Comparison of ENCODE assay signal across 10 mouse cellular contexts in genomic region chr8:84068316-84069035, GRCm38 (mm10). TPM values are rescaled to one million over a fixed set of nuclear protein-coding genes. Genes with fewer than 3 reads are reported as not detected.
DNase-seq lines count a peak whose midpoint lies in the region; ATAC-seq and TF ChIP-seq lines count a peak whose summit lies in the region.
"Had no signal": no experiment of that assay in that cellular context is flagged by ENCODE, and none has a peak within 500 bp of the region (broad histone marks: within the 10 kb centered on the region; RNA-seq: fewer than 3 reads in every experiment).

No protein-coding gene starts in this region.

- TF ChIP-seq CTCF in gastrocnemius, adult 2 months (IDR thresholded peaks at IDR 0.05), result no peak
- TF ChIP-seq CTCF in lung, postnatal 0 days (IDR thresholded peaks at IDR 0.05), result no peak
- no peak for TF ChIP-seq CTCF in intestine, postnatal 0 days (IDR thresholded peaks at IDR 0.05; ENCODE audit: low read depth)

- H3K4me2 ChIP-seq in lung, postnatal 0 days (replicated peaks; ENCODE audit: low read depth, low read length), result no peak overlapping the region
- peak overlapping the region; percentile 79; the same call in 1 of the 2 replicates for H3K4me2 ChIP-seq in intestine, postnatal 0 days (replicated peaks; ENCODE audit: low read depth)
- 0 out of 2 replicates have a peak overlapping the region, but pooled peaks have one; percentile 48 for H3K4me2 ChIP-seq in neural tube, embryonic 14.5 days (ENCODE audit: low read depth, low read length)

- 0 out of 2 replicates have a peak overlapping the region, but pooled peaks have one; percentile 8 for H3K9ac ChIP-seq in lung, postnatal 0 days (replicated peaks; ENCODE audit: low read depth)
- H3K9ac ChIP-seq in intestine, postnatal 0 days (ENCODE audit: low read depth, low read length), result no peak overlapping the region
- no peak overlapping the region for H3K9ac ChIP-seq in neural tube, embryonic 14.5 days (replicated peaks; ENCODE audit: low read depth, low read length)

- H3K27ac ChIP-seq in gastrocnemius, adult 2 months, result peak overlapping the region; percentile 85
- peak overlapping the region; percentile 57 for H3K27ac ChIP-seq in lung, postnatal 0 days (ENCODE audit: low read length)
- peak overlapping the region; percentile 62; the same call in 1 of the 2 replicates for H3K27ac ChIP-seq in intestine, postnatal 0 days (ENCODE audit: low read depth, low read length)
- H3K27ac ChIP-seq in neural tube, embryonic 14.5 days (ENCODE audit: low read depth, low read length), result no peak overlapping the region

- H3K9me3 ChIP-seq in lung, postnatal 0 days (ENCODE audit: low read length), result no peaks in the 10 kb centered on the region
- H3K9me3 ChIP-seq in intestine, postnatal 0 days (ENCODE audit: control insufficient read depth), result no peaks in the 10 kb centered on the region
- H3K9me3 ChIP-seq in neural tube, embryonic 14.5 days (ENCODE audit: control insufficient read depth, low read length), result no peaks in the 10 kb centered on the region

- H3K27me3 ChIP-seq in lung, postnatal 0 days (replicated peaks; ENCODE audit: insufficient read depth, low read length), result no peaks in the 10 kb centered on the region
- no peaks in the 10 kb centered on the region for H3K27me3 ChIP-seq in intestine, postnatal 0 days (replicated peaks; ENCODE audit: control insufficient read depth, insufficient read depth, low read length)
- H3K27me3 ChIP-seq in neural tube, embryonic 14.5 days (ENCODE audit: control insufficient read depth, insufficient read depth, low read length), result no peaks in the 10 kb centered on the region

- no peak for TF ChIP-seq EP300 in lung, postnatal 0 days (IDR thresholded peaks at IDR 0.05)

- no peak for DNase-seq in gastrocnemius, adult 2 months
- no peak for DNase-seq in gastrocnemius, postnatal 14 days
- DNase-seq in lung, postnatal 0 days (ENCODE audit: low spot score), result peak; percentile 73
- no peak for DNase-seq in lung, postnatal 14 days
- no peak for DNase-seq in yolk sac, embryonic 10.5 days (ENCODE audit: low spot score)
- no peak for DNase-seq in cerebellum, adult 11 months
- DNase-seq: thymus, adult 2 months had no signal

- no peak overlapping the region for H3K4me3 ChIP-seq in gastrocnemius, adult 2 months
- no peak overlapping the region for H3K4me3 ChIP-seq in lung, postnatal 0 days (ENCODE audit: low read depth, low read length)
- H3K4me3 ChIP-seq in intestine, postnatal 0 days (ENCODE audit: low read depth, low read length), result no peak overlapping the region
- no peak overlapping the region for H3K4me3 ChIP-seq in neural tube, embryonic 14.5 days (ENCODE audit: low read depth, low read length)

- intact Hi-C loops in gastrocnemius, adult 2 months (cut with DNase I), result loop anchor here (5.0 kb wide), 2 partner anchors 34 to 56 kb away; partner anchors contain the start of genes 2210011C24Rik and Dcaf15
- intact Hi-C loops in gastrocnemius, postnatal 14 days (cut with DNase I; ENCODE audit: low total_unique reads), result no loop called here

- ATAC-seq in lung, postnatal 0 days, result no peak
- no peak for ATAC-seq in intestine, postnatal 0 days
- ATAC-seq in neural tube, embryonic 14.5 days (ENCODE audit: low read depth), result no peak

- no peaks in the 10 kb centered on the region for H3K36me3 ChIP-seq in lung, postnatal 0 days (ENCODE audit: insufficient read depth, low read length)
- H3K36me3 ChIP-seq in intestine, postnatal 0 days (ENCODE audit: control insufficient read depth, insufficient read depth), result 0 out of 2 replicates have a peak, but pooled peaks cover 3% of the 10 kb centered on the region
- H3K36me3 ChIP-seq in neural tube, embryonic 14.5 days (ENCODE audit: control insufficient read depth, insufficient read depth, low read length), result no peaks in the 10 kb centered on the region

- WGBS in lung, postnatal 0 days, result 24% methylated on average over 12 of the region's 12 CpGs
- WGBS in intestine, postnatal 0 days, result 48% methylated on average over 12 of the region's 12 CpGs
- WGBS in neural tube, embryonic 14.5 days, result 80% methylated on average over 12 of the region's 12 CpGs

- H3K4me1 ChIP-seq in lung, postnatal 0 days (ENCODE audit: insufficient read depth, low read depth, low read length), result peaks cover 25% of the 10 kb centered on the region; the same call in 1 of the 2 replicates
- H3K4me1 ChIP-seq in intestine, postnatal 0 days (replicated peaks; ENCODE audit: control insufficient read depth, insufficient read depth, low read length), result no peaks in the 10 kb centered on the region; the same call in none of the 2 replicates
- peaks cover 29% of the 10 kb centered on the region for H3K4me1 ChIP-seq in neural tube, embryonic 14.5 days (ENCODE audit: control insufficient read depth, insufficient read depth, low read length)

RNA-seq across cellular contexts. Expression of gene Rfx1, which starts 1.8 kb away (rescaled TPM):
- 1 to 10 TPM; 4.4 to 4.7 TPM for total RNA-seq in gastrocnemius, adult 2 months (2021)
- total RNA-seq in gastrocnemius, postnatal 14 days (2021), result 1 to 10 TPM; 5.2 to 5.9 TPM
- polyA plus RNA-seq in lung, postnatal 0 days (2015; fragmentation: Nextera tagmentation; extraction: Ambion mirVana), result 4.5 and 5.2 TPM in 2 replicates
- 3.1 and 3.3 TPM in 2 replicates for polyA plus RNA-seq in intestine, postnatal 0 days (2015; fragmentation: Nextera tagmentation; extraction: Ambion mirVana)
- 10.1 and 12.8 TPM in 2 replicates for polyA plus RNA-seq in neural tube, embryonic 14.5 days (2014; fragmentation: Nextera tagmentation; extraction: Ambion mirVana)

RNA-seq across cellular contexts. Expression of gene Gm10643, which starts 3.5 kb away (rescaled TPM):
- total RNA-seq in gastrocnemius, adult 2 months (2021), result 1 to 10 TPM in 1 of 2 experiments, under 1 TPM in 1; 0.84 to 1.2 TPM
- total RNA-seq in gastrocnemius, postnatal 14 days (2021), result 1 to 10 TPM; 2.6 TPM
- polyA plus RNA-seq in lung, postnatal 0 days (2015; fragmentation: Nextera tagmentation; extraction: Ambion mirVana), result 1.2 and 1.3 TPM in 2 replicates
- polyA plus RNA-seq in intestine, postnatal 0 days (2015; fragmentation: Nextera tagmentation; extraction: Ambion mirVana), result 1.0 and 1.1 TPM in 2 replicates
- 1.8 and 2.2 TPM in 2 replicates for polyA plus RNA-seq in neural tube, embryonic 14.5 days (2014; fragmentation: Nextera tagmentation; extraction: Ambion mirVana)

RNA-seq across cellular contexts. Expression of gene Rln3, which starts 23.7 kb away (rescaled TPM):
- not detected for total RNA-seq in gastrocnemius, adult 2 months (2021)
- total RNA-seq in gastrocnemius, postnatal 14 days (2021), result not detected
- 0.26 TPM in 1 of 2 replicates, not detected in the other for polyA plus RNA-seq in lung, postnatal 0 days (2015; fragmentation: Nextera tagmentation; extraction: Ambion mirVana)
- polyA plus RNA-seq in intestine, postnatal 0 days (2015; fragmentation: Nextera tagmentation; extraction: Ambion mirVana), result 0.42 TPM in 1 of 2 replicates, not detected in the other
- polyA plus RNA-seq in neural tube, embryonic 14.5 days (2014; fragmentation: Nextera tagmentation; extraction: Ambion mirVana), result 0.82 and 0.91 TPM in 2 replicates
- total RNA-seq: left cerebral cortex, adult 18-20 months had no signal

RNA-seq across cellular contexts. Expression of gene Il27ra, which starts 26.1 kb away (rescaled TPM):
- total RNA-seq in gastrocnemius, adult 2 months (2021), result under 1 TPM; 0.36 to 0.61 TPM
- 1 to 10 TPM in 1 of 2 experiments, under 1 TPM in 1; 0.84 to 1.1 TPM for total RNA-seq in gastrocnemius, postnatal 14 days (2021)
- polyA plus RNA-seq in lung, postnatal 0 days (2015; fragmentation: Nextera tagmentation; extraction: Ambion mirVana), result 0.56 and 0.93 TPM in 2 replicates
- polyA plus RNA-seq in intestine, postnatal 0 days (2015; fragmentation: Nextera tagmentation; extraction: Ambion mirVana), result 0.29 and 0.31 TPM in 2 replicates
- polyA plus RNA-seq in neural tube, embryonic 14.5 days (2014; fragmentation: Nextera tagmentation; extraction: Ambion mirVana), result 0.43 and 0.45 TPM in 2 replicates

RNA-seq across cellular contexts. Expression of gene Dcaf15, which starts 36.1 kb away (rescaled TPM):
- total RNA-seq in gastrocnemius, adult 2 months (2021), result 1 to 10 TPM; 4.8 to 5.4 TPM
- 1 to 10 TPM; 5.8 to 7.1 TPM for total RNA-seq in gastrocnemius, postnatal 14 days (2021)
- 5.1 TPM in 2 replicates for polyA plus RNA-seq in lung, postnatal 0 days (2015; fragmentation: Nextera tagmentation; extraction: Ambion mirVana)
- polyA plus RNA-seq in intestine, postnatal 0 days (2015; fragmentation: Nextera tagmentation; extraction: Ambion mirVana), result 8.6 and 10.4 TPM in 2 replicates
- polyA plus RNA-seq in neural tube, embryonic 14.5 days (2014; fragmentation: Nextera tagmentation; extraction: Ambion mirVana), result 16.5 and 19.0 TPM in 2 replicates
